Mouse (Mus musculus) limb, embryonic 11.5 days (tissue): Measurements from ENCODE around the gene Dtx2. TPM values are rescaled to one million over a fixed set of nuclear protein-coding genes. Genes with fewer than 3 reads are reported as not detected.
A peak's percentile ranks its signal among the peaks of the same experiment; 100 is the strongest.

Experiments used
- ATAC-seq: fragments of 200-750 bp; cut with Nextera tagmentation; 2 replicates; pipeline ENCODE4 v1.8.0; 2017; ENCODE audit warnings: low read depth; ENCODE audit not compliant: insufficient number of reproducible peaks, low FRiP score, low TSS enrichment
- DNase-seq: peaks from one replicate; pipeline ENCODE4 v3.0.0-alpha.2; 2015; ENCODE audit warnings: low spot score
- H3K27ac ChIP-seq: fragments of 300-500 bp; sonication (generic); replicated peaks from 2 replicates; pipeline ENCODE4 v1.5.1; 2014; ENCODE audit warnings: low read depth, mild to moderate bottlenecking, low read length
- H3K27me3 ChIP-seq: fragments of 300-500 bp; sonication (generic); 2 replicates; pipeline ENCODE4 v1.6.1; 2014; ENCODE audit warnings: mild to moderate bottlenecking, low read length, mixed read lengths; ENCODE audit not compliant: control insufficient read depth, insufficient read depth
- H3K36me3 ChIP-seq: fragments of 300-500 bp; sonication (generic); 2 replicates; pipeline ENCODE4 v1.6.1; 2014; ENCODE audit warnings: mild to moderate bottlenecking, low read length, moderate library complexity, mixed read lengths; ENCODE audit not compliant: control insufficient read depth, insufficient read depth
- H3K4me1 ChIP-seq: fragments of 300-500 bp; sonication (generic); 2 replicates; pipeline ENCODE4 v1.6.1; 2014; ENCODE audit warnings: low read length, mixed read lengths; ENCODE audit not compliant: control insufficient read depth, insufficient read depth
- H3K4me2 ChIP-seq: fragments of 300-500 bp; sonication (generic); 2 replicates; pipeline ENCODE4 v1.6.1; 2014; ENCODE audit warnings: low read depth, mild to moderate bottlenecking, moderate library complexity; ENCODE audit not compliant: severe bottlenecking
- H3K4me3 ChIP-seq: fragments of 300-500 bp; sonication (generic); 2 replicates; pipeline ENCODE4 v1.5.1; 2014; ENCODE audit warnings: low read depth, low read length
- H3K9ac ChIP-seq: fragments of 300-500 bp; sonication (generic); 2 replicates; pipeline ENCODE4 v1.6.1; 2014; ENCODE audit warnings: mild to moderate bottlenecking, low read length
- H3K9me3 ChIP-seq: fragments of 300-500 bp; sonication (generic); 2 replicates; pipeline ENCODE4 v1.6.1; 2016; ENCODE audit warnings: low read length; ENCODE audit not compliant: control insufficient read depth
- WGBS: fragments of 180-500 bp; shearing (Covaris S2); extraction: QIAGEN DNeasy Blood & Tissue Kit; methylation state at CpG from one replicate; pipeline ENCODE4 v1.1.7; 2014; 5-methylcytosine and 5-hydroxymethylcytosine counted together
- polyA plus RNA-seq: library from polyadenylated mRNA; unstranded; fragments of >200 nt; fragmentation: Nextera tagmentation; extraction: Ambion mirVana; gene quantifications from 2 replicates; pipeline ENCODE4 v1.2.1, GENCODE M21; 2014

Gene Dtx2
- polyA plus RNA-seq, 1 experiment from 2014 or later: 32.3 TPM

DNA sequence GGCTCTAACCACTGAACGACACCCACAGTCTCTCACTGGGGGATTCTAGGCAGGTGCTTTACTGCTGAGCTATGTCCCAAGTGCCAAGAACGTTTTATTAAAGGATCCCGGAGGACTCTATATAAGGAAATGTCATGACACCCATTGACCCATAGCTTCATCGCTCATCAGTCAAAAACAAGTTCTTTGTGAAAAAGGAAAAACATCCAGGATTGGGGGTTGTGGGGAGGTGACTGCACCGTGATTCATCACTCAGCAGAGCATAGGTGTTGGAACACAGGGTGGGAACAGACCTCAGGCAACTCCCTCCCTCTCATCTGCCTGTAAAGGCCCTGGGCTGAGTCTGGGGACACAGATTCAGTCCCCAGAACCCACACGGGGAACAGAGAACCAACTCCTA, 55.3 kb downstream of the Dtx2 start:
- Histone ChIP-seq H3K4me2 (no peak overlapping the region), H3K27ac (no peak overlapping the region), H3K9me3 (no peaks in the 10 kb centered on the region), H3K36me3 (no peaks in the 10 kb centered on the region), H3K9ac (no peak overlapping the region), H3K27me3 (no peaks in the 10 kb centered on the region), H3K4me1 (peaks cover 3% of the 10 kb centered on the region; the same call in 1 of the 2 replicates), H3K4me3 (no peak overlapping the region)
- WGBS: 66% methylated on average over 6 of the region's 6 CpGs
- no peak for DNase-seq
- ATAC-seq: no peak

GRCm38 (mm10) chr5:136051231-136052085, 56.9 kb downstream of the Dtx2 start:
- WGBS: 24% methylated on average over 10 of the region's 10 CpGs
- peak; percentile 47; the same call in 1 of the 2 replicates for ATAC-seq
- DNase-seq: peak; percentile 51
- Histone ChIP-seq H3K36me3 (no peaks in the 10 kb centered on the region), H3K4me2 (no peak overlapping the region), H3K9ac (no peak overlapping the region), H3K27me3 (no peaks in the 10 kb centered on the region), H3K4me3 (no peak overlapping the region), H3K9me3 (no peaks in the 10 kb centered on the region), H3K4me1 (peaks cover 3% of the 10 kb centered on the region; the same call in 1 of the 2 replicates), H3K27ac (no peak overlapping the region; the same call in 1 of the 2 replicates)

GRCm38 (mm10) chr5:136052861-136053655, 58.5 kb downstream of the Dtx2 start:
- ATAC-seq: no peak
- H3K27ac ChIP-seq: no peak overlapping the region

GRCm38 (mm10) chr5:136054301-136055077, 59.9 kb downstream of the Dtx2 start, which contains the start of gene Upk3bl:
Gene Upk3bl (plus strand): TSS chr5:136054492.
- H3K4me1 ChIP-seq: peaks cover 3% of the 10 kb centered on the region; the same call in 1 of the 2 replicates
- no peak for ATAC-seq
- no peak within 1 kb of the TSS for H3K4me2 ChIP-seq
- DNase-seq: no peak
- H3K9me3 ChIP-seq: no peaks in the 10 kb centered on the region
- H3K9ac ChIP-seq: no peak within 1 kb of the TSS
- 93% methylated on average over 11 of the region's 11 CpGs for WGBS
- H3K27ac ChIP-seq: no peak within 1 kb of the TSS
- no peak within 1 kb of the TSS for H3K4me3 ChIP-seq
- no peaks in the 10 kb centered on the region for H3K27me3 ChIP-seq
- H3K36me3 ChIP-seq: no peaks in the 10 kb centered on the region

More at GRCm38 (mm10) chr5:136052861-136053655, 58.5 kb downstream of the Dtx2 start:
- DNase-seq: no peak
- Histone ChIP-seq H3K4me3 (no peak overlapping the region), H3K4me1 (peaks cover 3% of the 10 kb centered on the region; the same call in 1 of the 2 replicates), H3K4me2 (no peak overlapping the region), H3K9me3 (no peaks in the 10 kb centered on the region), H3K9ac (no peak overlapping the region), H3K27me3 (no peaks in the 10 kb centered on the region), H3K36me3 (no peaks in the 10 kb centered on the region)
- WGBS: 71% methylated on average over 8 of the region's 8 CpGs

GRCm38 (mm10) chr5:136056062-136056461, 61.5 kb downstream of the Dtx2 start:
- H3K27me3 ChIP-seq: no peaks in the 10 kb centered on the region
- H3K9me3 ChIP-seq: no peaks in the 10 kb centered on the region
- DNase-seq (no peak), ATAC-seq (no peak)
- H3K9ac ChIP-seq: no peak overlapping the region
- H3K36me3 ChIP-seq: no peaks in the 10 kb centered on the region
- no peak overlapping the region for H3K4me2 ChIP-seq
- no peak overlapping the region for H3K27ac ChIP-seq
- no peak overlapping the region for H3K4me3 ChIP-seq
- WGBS: 42% methylated on average over 4 of the region's 4 CpGs
- H3K4me1 ChIP-seq: peaks cover 3% of the 10 kb centered on the region; the same call in 1 of the 2 replicates

GRCm38 (mm10) chr5:136057085-136057484, 62.5 kb downstream of the Dtx2 start:
- WGBS: 25% methylated on average over 8 of the region's 8 CpGs
- Histone ChIP-seq H3K4me2 (no peak overlapping the region), H3K4me3 (no peak overlapping the region), H3K27me3 (no peaks in the 10 kb centered on the region), H3K9me3 (no peaks in the 10 kb centered on the region), H3K4me1 (no peaks in the 10 kb centered on the region), H3K27ac (no peak overlapping the region), H3K9ac (peak overlapping the region; percentile 9; the same call in 1 of the 2 replicates), H3K36me3 (no peaks in the 10 kb centered on the region)
- no peak for ATAC-seq
- no peak for DNase-seq

DNA sequence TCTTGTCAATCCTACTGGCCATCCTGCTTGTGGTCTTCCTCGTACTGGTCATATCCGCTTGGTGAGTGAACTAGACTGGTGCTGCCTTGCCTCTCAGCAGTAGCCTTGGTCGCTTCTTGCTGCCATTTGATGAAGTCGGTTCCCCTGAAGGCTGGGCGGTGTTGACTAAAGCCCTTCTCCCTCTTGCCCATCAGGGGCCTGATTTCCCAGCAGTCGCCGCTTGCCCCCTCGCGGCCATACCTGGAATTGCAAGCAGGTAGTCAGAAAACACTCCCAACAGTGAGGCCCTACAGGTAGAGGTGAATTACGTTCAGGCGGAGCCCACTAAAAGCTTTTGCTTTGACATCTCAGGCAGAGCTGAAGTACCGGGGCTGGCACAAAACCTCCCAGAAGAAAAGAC, 67.0 kb downstream of the Dtx2 start:
- no peaks in the 10 kb centered on the region for H3K9me3 ChIP-seq
- H3K36me3 ChIP-seq: no peaks in the 10 kb centered on the region
- H3K4me1 ChIP-seq: no peaks in the 10 kb centered on the region
- H3K27me3 ChIP-seq: no peaks in the 10 kb centered on the region
- ATAC-seq (no peak), DNase-seq (peak; percentile 90)
- H3K27ac ChIP-seq: no peak overlapping the region
- no peak overlapping the region for H3K4me3 ChIP-seq
- no peak overlapping the region for H3K4me2 ChIP-seq
- 19% methylated on average over 12 of the region's 12 CpGs for WGBS
- H3K9ac ChIP-seq: no peak overlapping the region

DNA sequence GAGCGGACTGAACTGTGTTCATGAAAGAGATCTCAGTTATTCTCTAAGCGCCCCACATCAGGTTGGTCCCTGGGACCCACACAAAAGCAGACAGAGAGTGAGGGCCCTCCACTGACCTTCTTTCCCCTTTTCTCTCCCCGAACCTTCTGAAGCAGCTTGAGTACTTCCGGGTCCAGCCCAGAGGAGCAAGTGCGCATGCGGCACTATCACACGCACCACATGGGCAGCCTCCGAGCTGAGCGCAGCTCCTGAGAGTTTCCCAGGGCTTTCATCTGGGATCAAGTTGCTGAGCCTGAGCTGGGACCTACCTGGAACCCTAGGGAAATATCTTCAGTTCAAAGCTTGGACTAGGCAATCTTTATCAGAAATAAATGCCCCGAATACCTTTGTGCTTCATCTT, 69.3 kb downstream of the Dtx2 start:
- 94% methylated on average over 10 of the region's 10 CpGs for WGBS
- H3K9me3 ChIP-seq: no peaks in the 10 kb centered on the region
- ATAC-seq (no peak), DNase-seq (no peak)
- H3K4me3 ChIP-seq: no peak overlapping the region
- H3K27ac ChIP-seq: no peak overlapping the region
- H3K4me1 ChIP-seq: no peaks in the 10 kb centered on the region
- H3K9ac ChIP-seq: no peak overlapping the region
- H3K4me2 ChIP-seq: no peak overlapping the region
- no peaks in the 10 kb centered on the region for H3K27me3 ChIP-seq
- H3K36me3 ChIP-seq: no peaks in the 10 kb centered on the region
